Mouse (Mus musculus) spleen, adult 2 months (tissue): ENCODE data around the gene Herc6. TPM values are rescaled to one million over a fixed set of nuclear protein-coding genes. Genes with fewer than 3 reads are reported as not detected.

Experiments
- DNase-seq, 2 experiments: peaks; one replicate each; pipeline versions ENCODE4 v3.0.0 to v3.0.0-alpha.2; 2012 to 2021; ENCODE audit warnings: low spot score in 2 of 2, low read depth in 1 of 2
- H3K27ac ChIP-seq: fragments of 200-500 bp; 2 replicates; pipeline ENCODE4 v1.5.1; 2012; ENCODE audit warnings: low read length, inconsistent platforms; ENCODE audit not compliant: insufficient read depth
- H3K27me3 ChIP-seq: fragments of 200-500 bp; 2 replicates; pipeline ENCODE4 v1.6.1; 2012; ENCODE audit warnings: mild to moderate bottlenecking, moderate library complexity, low read length, inconsistent platforms; ENCODE audit not compliant: control insufficient read depth, insufficient read depth
- H3K36me3 ChIP-seq: fragments of 200-500 bp; 2 replicates; pipeline ENCODE4 v1.6.1; 2012; ENCODE audit warnings: mild to moderate bottlenecking, low read length, inconsistent platforms; ENCODE audit not compliant: control insufficient read depth, insufficient read depth
- H3K4me1 ChIP-seq: fragments of 200-500 bp; 2 replicates; pipeline ENCODE4 v1.6.1; 2011; ENCODE audit warnings: inconsistent platforms; ENCODE audit not compliant: control insufficient read depth, insufficient read depth, insufficient read length
- H3K4me3 ChIP-seq: fragments of 200-500 bp; 2 replicates; pipeline ENCODE4 v1.5.1; 2011; ENCODE audit warnings: mild to moderate bottlenecking, inconsistent platforms; ENCODE audit not compliant: insufficient read depth, insufficient read length; ENCODE audit errors: extremely low read depth
- CTCF ChIP-seq: fragments of 200-500 bp; IDR thresholded peaks from 2 replicates; pipeline ENCODE4 v1.5.1; 2011; ENCODE audit warnings: mild to moderate bottlenecking, inconsistent platforms; ENCODE audit not compliant: insufficient read depth, insufficient read length, insufficient replicate concordance; ENCODE audit errors: extremely low read depth
- POLR2A ChIP-seq: fragments of 200-500 bp; IDR thresholded peaks from 2 replicates; pipeline ENCODE4 v1.6.1; 2011; ENCODE audit warnings: low read depth, low read length, inconsistent platforms
- WGBS: fragments of 180-500 bp; shearing (Covaris S2); methylation state at CpG from one replicate; pipeline ENCODE4 v1.1.7; 2018; 5-methylcytosine and 5-hydroxymethylcytosine counted together
- polyA plus RNA-seq: library from polyadenylated mRNA; depleted of rRNA; stranded (reverse); fragments of >200 nt; gene quantifications from 2 replicates; pipeline ENCODE4 v1.2.3, GENCODE M21; 2012; rRNA removed

The Herc6 gene
- polyA plus RNA-seq, 1 experiment, result 14.1 TPM

GRCm38 (mm10) chr6:57701686-57702085, 120.9 kb downstream of the Herc6 start:
- TF ChIP-seq POLR2A (no peak), CTCF (no peak)
- peaks cover 2% of the 10 kb centered on the region; the same call in 1 of the 2 replicates for H3K4me1 ChIP-seq
- no peak overlapping the region for H3K27ac ChIP-seq
- H3K4me3 ChIP-seq, result no peak overlapping the region
- H3K27me3 ChIP-seq, result no peaks in the 10 kb centered on the region
- no peak for DNase-seq
- 83% methylated on average over 4 of the region's 4 CpGs for WGBS
- no peaks in the 10 kb centered on the region for H3K36me3 ChIP-seq

- Histone ChIP-seq H3K4me1 (peaks cover 2% of the 10 kb centered on the region; the same call in 1 of the 2 replicates), H3K36me3 (no peaks in the 10 kb centered on the region), H3K27me3 (no peaks in the 10 kb centered on the region), H3K4me3 (peak within 1 kb of the TSS; percentile 99), H3K27ac (peak within 1 kb of the TSS; percentile 96)
- under 1% methylated on average over 10 of the region's 10 CpGs for WGBS
- DNase-seq, result peak in 1 of 2 experiments; percentile 9
- no peak for TF ChIP-seq CTCF
- no peak for TF ChIP-seq POLR2A
Observed at GRCm38 (mm10) chr6:57702376-57702742, 121.6 kb downstream of the Herc6 start, which contains the start of gene Lancl2. Lancl2 (plus strand) TSS chr6:57702540.

- DNase-seq, result peak; percentile 89 to 94
- WGBS, result under 1% methylated on average over 59 of the region's 59 CpGs
- Histone ChIP-seq H3K27ac (peak overlapping the region; percentile 96), H3K36me3 (no peaks in the 10 kb centered on the region), H3K27me3 (no peaks in the 10 kb centered on the region), H3K4me1 (peaks cover 2% of the 10 kb centered on the region; the same call in 1 of the 2 replicates), H3K4me3 (peak overlapping the region; percentile 99)
- TF ChIP-seq POLR2A (peak; percentile 79), CTCF (no peak)
Observed at GRCm38 (mm10) chr6:57702743-57703499, 122.1 kb downstream of the Herc6 start.

DNA sequence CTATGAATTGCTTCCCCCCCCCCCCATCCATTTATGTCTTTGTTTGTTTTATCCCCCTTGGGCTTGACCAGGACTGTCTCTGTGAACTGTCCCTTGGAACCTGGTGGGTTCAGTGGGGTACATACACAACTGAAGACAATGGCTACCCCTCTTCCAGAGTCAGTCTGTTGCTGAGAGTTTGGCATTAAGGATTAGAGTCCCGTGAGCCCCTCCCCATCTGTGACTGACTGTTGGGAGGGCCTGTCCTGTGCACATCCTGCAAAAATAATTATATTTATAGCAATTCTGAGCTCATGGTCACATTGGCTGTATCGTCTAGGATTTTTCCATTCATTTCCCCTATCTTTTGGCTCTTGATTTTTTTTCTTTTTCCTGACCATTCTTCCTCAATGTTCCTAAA, 122.9 kb downstream of the Herc6 start:
- Histone ChIP-seq H3K4me1 (peaks cover 2% of the 10 kb centered on the region; the same call in 1 of the 2 replicates), H3K27ac (peak overlapping the region; percentile 41; the same call in 1 of the 2 replicates), H3K4me3 (peak overlapping the region; percentile 99), H3K36me3 (no peaks in the 10 kb centered on the region), H3K27me3 (no peaks in the 10 kb centered on the region)
- TF ChIP-seq CTCF (no peak), POLR2A (no peak)
- WGBS, result 14% methylated on average over 2 of the region's 2 CpGs
- no peak for DNase-seq

GRCm38 (mm10) chr6:57706721-57707120, 125.9 kb downstream of the Herc6 start:
- H3K4me3 ChIP-seq, result peak overlapping the region; percentile 14; the same call in 1 of the 2 replicates
- H3K27ac ChIP-seq, result no peak overlapping the region
- DNase-seq, result no peak
- peaks cover 2% of the 10 kb centered on the region; the same call in 1 of the 2 replicates for H3K4me1 ChIP-seq
- 29% methylated on average over 1 of the region's 1 CpGs for WGBS
- no peak for TF ChIP-seq CTCF
- no peak for TF ChIP-seq POLR2A
- no peaks in the 10 kb centered on the region for H3K27me3 ChIP-seq
- H3K36me3 ChIP-seq, result no peaks in the 10 kb centered on the region

GRCm38 (mm10) chr6:57711726-57712125, 130.9 kb downstream of the Herc6 start:
- TF ChIP-seq POLR2A (no peak), CTCF (no peak)
- WGBS, result 33% methylated on average over 1 of the region's 1 CpGs
- Histone ChIP-seq H3K4me1 (no peaks in the 10 kb centered on the region), H3K4me3 (no peak overlapping the region), H3K36me3 (no peaks in the 10 kb centered on the region), H3K27ac (no peak overlapping the region), H3K27me3 (no peaks in the 10 kb centered on the region)
- no peak for DNase-seq

Other genes starting within 250 kb of the Herc6 start
- not detected in 2 replicates for gene Vmn1r17, start 217.3 kb upstream of the Herc6 start, polyA plus RNA-seq
- gene Vmn1r18, start 185.2 kb upstream of the Herc6 start, polyA plus RNA-seq, result not detected in 2 replicates
- not detected in 2 replicates for gene Vmn1r19, start 177.2 kb upstream of the Herc6 start, polyA plus RNA-seq
- not detected in 2 replicates for gene Vmn1r20, start 152.1 kb upstream of the Herc6 start, polyA plus RNA-seq
- gene Ppm1k, start 45.5 kb upstream of the Herc6 start, polyA plus RNA-seq, result 1.4 and 1.7 TPM in 2 replicates
- gene Pyurf, start 111.1 kb downstream of the Herc6 start, polyA plus RNA-seq, result 4.0 and 6.8 TPM in 2 replicates
- 2.0 and 2.1 TPM in 2 replicates for gene Lancl2, start 121.5 kb downstream of the Herc6 start, polyA plus RNA-seq
- 18.3 and 20.2 TPM in 2 replicates for gene Vopp1, start 244.2 kb downstream of the Herc6 start, polyA plus RNA-seq